Mouse (Mus musculus) stomach, postnatal 0 days (tissue): ENCODE data around the gene Celf2.

ENCODE experiments used
- CTCF ChIP-seq: IDR thresholded peaks from 2 replicates; pipeline ENCODE4 v1.5.1; 2016; ENCODE audit warnings: antibody characterized with exemption, low read depth, mild to moderate bottlenecking, moderate library complexity
- EP300 ChIP-seq: optimal IDR thresholded peaks from 2 replicates; pipeline ENCODE3; 2016; ENCODE audit warnings: antibody characterized with exemption

GRCm38 (mm10) chr2:7534195-7534594, 24.8 kb upstream of the Celf2 start:
- TF ChIP-seq CTCF (no peak), EP300 (no peak)
